Mouse (Mus musculus) embryo, embryonic 11 days (tissue): ENCODE data around the gene Fam120b.
"Not testable (repeated sequence)": the region's sequence is repeated elsewhere in the genome, so short reads cannot be mapped to it uniquely, and the experiment has no call there.

Experiments
- DNase-seq: peaks from one replicate; pipeline ENCODE4 v3.0.0-alpha.2; 2015

Gene Fam120b

GRCm38 (mm10) chr17:15440067-15440462, 44.1 kb downstream of the Fam120b start:
- DNase-seq, result no peak

DNA sequence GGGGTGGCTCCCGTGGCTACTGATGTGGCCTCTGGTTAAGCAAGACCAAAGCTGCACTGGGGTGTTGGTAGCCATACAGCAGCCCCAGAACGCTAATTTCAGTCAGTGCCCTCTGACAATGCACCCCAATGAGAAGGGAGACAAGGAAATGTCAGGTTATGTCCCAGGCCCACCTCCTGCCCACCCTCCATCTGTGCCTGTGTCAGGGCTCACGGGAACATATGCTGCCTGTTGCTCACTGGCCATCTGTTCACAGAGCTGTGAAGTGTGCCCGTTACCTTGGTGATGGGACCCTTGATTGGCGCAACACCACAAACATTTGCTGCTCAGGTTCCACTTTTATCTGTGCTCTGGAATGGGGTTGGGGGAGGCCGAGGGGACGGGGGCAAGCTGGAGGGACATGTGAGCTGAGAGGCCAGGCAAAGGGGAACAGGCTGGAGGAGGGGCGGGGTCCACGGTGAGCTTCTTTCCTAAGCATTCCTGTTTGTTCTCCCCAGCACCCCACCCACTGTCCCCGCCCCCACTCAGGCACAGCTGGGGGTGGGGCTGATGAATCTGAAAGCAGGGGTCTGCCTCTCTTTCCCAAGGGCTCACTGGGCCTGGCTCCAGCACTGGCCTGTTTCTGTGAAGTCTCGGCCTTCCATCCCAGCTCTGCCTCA, 44.6 kb downstream of the Fam120b start:
- DNase-seq, result peak; percentile 81

DNA sequence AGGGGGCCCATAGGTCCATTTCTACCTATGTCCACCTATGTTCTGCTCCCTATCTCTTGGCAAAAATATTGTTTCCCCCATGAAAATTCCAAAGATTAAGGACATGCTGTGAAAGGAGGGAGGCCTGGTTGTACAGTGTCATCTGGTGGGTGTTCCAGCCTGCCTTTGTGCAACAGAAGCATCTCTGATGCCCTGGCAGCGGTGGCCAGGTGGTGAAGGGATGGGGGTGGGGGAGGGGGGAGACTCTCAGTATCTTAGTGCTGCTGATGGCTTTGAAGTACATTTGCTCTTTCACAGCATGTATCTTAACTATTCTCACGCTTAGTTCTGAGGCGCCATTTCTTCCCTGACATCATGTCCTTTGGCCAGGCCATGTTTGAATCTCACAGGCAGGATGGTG, 49.4 kb downstream of the Fam120b start:
- DNase-seq, result no peak

- no peak for DNase-seq
These were observed 51.8 kb downstream of the Fam120b start for GRCm38 (mm10) chr17:15447831-15448230.

- DNase-seq, result not testable (repeated sequence)
These were observed 53.1 kb downstream of the Fam120b start for GRCm38 (mm10) chr17:15449144-15449543.

DNA sequence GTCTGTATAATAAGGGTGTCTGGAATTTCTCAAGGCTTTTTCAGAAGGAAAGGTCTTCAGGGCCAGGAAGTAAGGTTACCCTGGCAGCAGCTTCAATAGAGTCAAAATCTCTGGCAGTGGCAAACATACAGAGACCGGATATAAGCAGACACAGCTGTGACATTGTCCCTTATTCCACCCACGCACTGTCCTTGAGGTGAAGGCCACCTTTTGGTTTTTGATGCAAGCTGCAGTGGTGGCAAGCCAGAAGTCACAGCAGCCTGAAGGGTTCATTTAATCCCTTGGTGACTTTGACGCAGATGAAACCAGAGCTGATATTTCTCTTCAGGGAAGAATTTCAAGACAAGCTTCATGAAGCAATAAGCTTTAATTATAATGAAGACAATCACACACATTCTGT, 53.6 kb downstream of the Fam120b start:
- DNase-seq, result no peak

GRCm38 (mm10) chr17:15455203-15455602, 59.2 kb downstream of the Fam120b start:
- DNase-seq, result no peak

GRCm38 (mm10) chr17:15456595-15456994, 60.6 kb downstream of the Fam120b start:
- no peak for DNase-seq

DNA sequence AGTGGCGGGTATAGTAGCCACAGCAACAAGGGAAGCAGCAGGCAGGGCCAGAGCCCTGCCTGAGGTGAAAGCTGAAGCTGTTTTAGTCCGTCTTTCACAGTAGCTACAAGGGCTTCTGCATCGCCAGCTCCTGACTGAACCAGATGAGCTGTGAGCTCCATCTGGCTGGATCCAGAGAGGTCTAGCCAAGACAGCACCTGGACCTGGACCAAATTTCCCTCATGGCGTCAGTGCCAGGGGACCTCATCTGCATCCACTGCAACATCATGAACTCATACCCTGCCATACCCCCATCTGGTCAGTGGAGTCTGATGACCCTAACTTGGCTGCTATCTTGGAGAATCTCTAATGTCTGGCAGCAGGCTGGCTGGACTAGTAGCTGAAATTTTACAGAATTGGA, 63.8 kb downstream of the Fam120b start:
- DNase-seq, result no peak

DNA sequence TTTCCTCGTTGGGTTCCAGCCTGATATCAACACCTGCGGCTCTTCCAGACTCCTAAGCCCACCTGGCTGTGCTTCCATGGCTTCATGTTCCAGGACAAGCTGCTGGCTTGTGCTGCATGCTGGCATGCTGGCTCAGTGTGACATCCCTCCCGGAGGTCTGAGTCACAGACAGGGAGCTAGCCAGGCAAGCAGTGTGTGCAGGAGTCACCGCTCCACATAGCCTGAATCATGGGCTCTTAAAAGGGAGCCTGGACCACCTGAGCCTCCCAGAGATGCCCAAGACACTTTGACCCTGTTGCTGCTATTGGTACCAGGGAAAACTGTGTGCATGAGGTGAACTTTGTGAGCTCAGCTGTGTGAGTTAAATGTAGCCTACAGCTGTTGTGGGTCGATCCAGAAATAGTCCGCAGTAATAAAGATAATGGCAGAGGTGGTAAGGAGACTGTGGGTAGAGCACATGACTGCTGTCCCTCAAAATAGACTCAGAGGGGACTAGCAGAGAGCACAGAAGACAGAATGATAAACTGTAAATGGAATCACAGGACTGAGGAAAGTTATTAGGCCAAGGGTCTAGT, 66.0 kb downstream of the Fam120b start:
- DNase-seq, result no peak

GRCm38 (mm10) chr17:15467669-15468068, 71.7 kb downstream of the Fam120b start:
- DNase-seq, result peak; percentile 87

DNA sequence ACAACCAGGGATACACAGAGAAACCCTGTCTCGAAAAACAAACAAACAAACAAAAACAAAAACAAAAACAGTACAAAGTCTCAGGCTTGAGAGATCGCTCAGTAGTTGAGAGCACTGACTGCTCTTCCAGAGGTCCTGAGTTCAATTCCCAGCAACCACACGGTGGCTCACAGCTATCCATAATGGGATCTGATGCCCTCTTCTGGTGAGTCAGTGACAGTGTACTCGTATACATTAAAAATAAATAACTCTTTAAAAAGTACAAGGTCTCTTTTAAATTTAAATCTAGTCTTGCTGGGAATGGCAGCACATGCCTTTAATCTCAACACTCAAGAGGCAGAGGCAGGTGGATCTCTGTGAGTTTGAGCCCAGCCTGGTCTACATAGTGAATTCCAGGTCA, 76.7 kb downstream of the Fam120b start:
- no peak for DNase-seq
